12 mouse cellular contexts compared by ENCODE assay signal in genomic region chr13:36540231-36540630, GRCm38 (mm10).
DNase-seq lines count a peak whose midpoint lies in the region.
"Had no signal": no experiment of that assay in that cellular context is flagged by ENCODE, and none has a peak within 500 bp of the region (broad histone marks: within the 10 kb centered on the region; RNA-seq: fewer than 3 reads in every experiment).

No protein-coding gene starts in this region.

- no peaks in the 10 kb centered on the region for H3K9me3 ChIP-seq in hindbrain, embryonic 10.5 days

- peak; percentile 10 for DNase-seq in adrenal gland, postnatal 14 days
- no peak for DNase-seq in adrenal gland, adult 18-20 months (ENCODE audit: low spot score in 2 of 2)
- peak; percentile 15 for DNase-seq in kidney, postnatal 14 days
- no peak for DNase-seq in kidney, adult 11 months
- peak; percentile 33 for DNase-seq in hindbrain, embryonic 10.5 days (ENCODE audit: low spot score)
- DNase-seq in lung, postnatal 4 days: peak; percentile 26 to 65
- DNase-seq in frontal cortex, postnatal 36 days (ENCODE audit: low spot score in 2 of 2): no peak
- DNase-seq in layer of hippocampus, postnatal 25 days (ENCODE audit: extremely low spot score in 1 of 2, low spot score in 1 of 2): no peak
- DNase-seq: adrenal gland, postnatal 25 days; cerebellum, adult 9-10 months; layer of hippocampus, postnatal 36 days had no signal

- H3K4me3 ChIP-seq in hindbrain, embryonic 10.5 days: no peak overlapping the region

- H3K27me3 ChIP-seq in hindbrain, embryonic 10.5 days (ENCODE audit: insufficient read depth, poor library complexity, severe bottlenecking): no peaks in the 10 kb centered on the region

- no peaks in the 10 kb centered on the region for H3K36me3 ChIP-seq in hindbrain, embryonic 10.5 days

- H3K4me1 ChIP-seq in hindbrain, embryonic 10.5 days (replicated peaks): peaks cover 41% of the 10 kb centered on the region

- WGBS in hindbrain, embryonic 10.5 days: 48% methylated on average over 10 of the region's 10 CpGs

- H3K27ac ChIP-seq in hindbrain, embryonic 10.5 days: peak overlapping the region; percentile 72
- H3K27ac ChIP-seq: liver, embryonic 14.5 days had no signal

Comparison
In these comparisons a context has a peak if more than half of its experiments do, and no peak if none do; other contexts are left out.
1. DNase-seq: peak in adrenal gland, postnatal 14 days (single experiment), kidney, postnatal 14 days (single experiment), hindbrain, embryonic 10.5 days (single experiment) and lung, postnatal 4 days (2 of 2); none in adrenal gland, adult 18-20 months (0 of 2), kidney, adult 11 months (single experiment), frontal cortex, postnatal 36 days (0 of 2) and layer of hippocampus, postnatal 25 days (0 of 2).